Mouse (Mus musculus) midbrain, embryonic 14.5 days (tissue): ENCODE measurements around the gene Hsf4. TPM values are rescaled to one million over a fixed set of nuclear protein-coding genes. Genes with fewer than 3 reads are reported as not detected.
A peak's percentile ranks its signal among the peaks of the same experiment; 100 is the strongest.
"Not testable (repeated sequence)": the region's sequence is repeated elsewhere in the genome, so short reads cannot be mapped to it uniquely, and the experiment has no call there.

Experiments used
- ATAC-seq: fragments of 200-750 bp; cut with Nextera tagmentation; 2 replicates; pipeline ENCODE4 v1.8.0; 2017; ENCODE audit warnings: moderate number of reproducible peaks, moderate library complexity; ENCODE audit not compliant: low FRiP score, low TSS enrichment
- DNase-seq: peaks from one replicate; pipeline ENCODE4 v3.0.0-alpha.2; 2015
- H3K27ac ChIP-seq: fragments of 300-500 bp; sonication (generic); replicated peaks from 2 replicates; pipeline ENCODE4 v1.5.1; 2014; ENCODE audit warnings: mild to moderate bottlenecking, low read depth, low read length, moderate library complexity
- H3K27me3 ChIP-seq: fragments of 300-500 bp; sonication (generic); 2 replicates; pipeline ENCODE4 v1.6.1; 2014; ENCODE audit warnings: low read length, control low read depth, mixed read lengths; ENCODE audit not compliant: control insufficient read depth, insufficient read depth
- H3K36me3 ChIP-seq: fragments of 300-500 bp; sonication (generic); 2 replicates; pipeline ENCODE4 v1.6.1; 2014; ENCODE audit warnings: low read length, control low read depth; ENCODE audit not compliant: control insufficient read depth, insufficient read depth
- H3K4me1 ChIP-seq: fragments of 300-500 bp; sonication (generic); 2 replicates; pipeline ENCODE4 v1.6.1; 2014; ENCODE audit warnings: mild to moderate bottlenecking, antibody characterized with exemption, low read length, control low read depth; ENCODE audit not compliant: control insufficient read depth, insufficient read depth
- H3K4me2 ChIP-seq: fragments of 300-500 bp; sonication (generic); 2 replicates; pipeline ENCODE4 v1.6.1; 2014; ENCODE audit warnings: mild to moderate bottlenecking, low read length, moderate library complexity
- H3K4me3 ChIP-seq: fragments of 300-500 bp; sonication (generic); replicated peaks from 2 replicates; pipeline ENCODE4 v1.5.1; 2014; ENCODE audit warnings: low read depth, low read length
- H3K9ac ChIP-seq: fragments of 300-500 bp; sonication (generic); replicated peaks from 2 replicates; pipeline ENCODE4 v1.6.1; 2014; ENCODE audit warnings: mild to moderate bottlenecking, low read length, moderate library complexity
- H3K9me3 ChIP-seq: fragments of 300-500 bp; sonication (generic); 2 replicates; pipeline ENCODE4 v1.6.1; 2016; ENCODE audit warnings: low read length, control low read depth, mixed read lengths; ENCODE audit not compliant: control insufficient read depth
- WGBS: fragments of 180-500 bp; shearing (Covaris S2); extraction: QIAGEN DNeasy Blood & Tissue Kit; methylation state at CpG from one replicate; pipeline ENCODE4 v1.1.7; 2014; 5-methylcytosine and 5-hydroxymethylcytosine counted together
- polyA plus RNA-seq: library from polyadenylated mRNA; unstranded; fragments of >200 nt; fragmentation: Nextera tagmentation; extraction: Ambion mirVana; gene quantifications from 2 replicates; pipeline ENCODE4 v1.2.1, GENCODE M21; 2014

The Hsf4 gene
- polyA plus RNA-seq, 1 experiment from 2014 or later = 0.14 TPM

DNA sequence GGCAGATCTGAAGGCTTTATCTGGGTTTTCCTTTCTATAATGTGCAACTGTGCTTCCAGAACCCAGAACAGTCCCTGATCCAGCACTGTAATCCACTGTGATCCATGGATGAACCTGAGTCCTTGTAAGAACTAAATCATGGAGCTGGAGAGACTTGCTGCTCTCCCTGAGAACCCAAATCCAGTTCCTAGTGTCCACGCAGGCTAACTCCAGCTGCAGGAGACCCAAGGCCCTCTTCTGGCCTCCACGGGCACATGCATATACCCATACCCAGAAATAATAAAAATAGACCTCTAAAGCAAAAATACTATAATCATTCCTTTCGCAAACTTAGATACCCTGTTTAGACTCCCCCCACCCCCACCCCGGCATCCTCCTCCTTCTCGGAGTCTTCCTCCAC, 18.6 kb downstream of the Hsf4 start:
- Histone ChIP-seq H3K9ac (peak overlapping the region; percentile 66), H3K4me1 (peaks cover 42% of the 10 kb centered on the region), H3K27ac (peak overlapping the region; percentile 94), H3K36me3 (peaks cover 20% of the 10 kb centered on the region), H3K4me2 (peak overlapping the region; percentile 67), H3K27me3 (peaks cover 10% of the 10 kb centered on the region; the same call in 1 of the 2 replicates), H3K4me3 (peak overlapping the region; percentile 49), H3K9me3 (no peaks in the 10 kb centered on the region)
- no peak for ATAC-seq
- DNase-seq = no peak
- 87% methylated on average over 5 of the region's 5 CpGs for WGBS

DNA sequence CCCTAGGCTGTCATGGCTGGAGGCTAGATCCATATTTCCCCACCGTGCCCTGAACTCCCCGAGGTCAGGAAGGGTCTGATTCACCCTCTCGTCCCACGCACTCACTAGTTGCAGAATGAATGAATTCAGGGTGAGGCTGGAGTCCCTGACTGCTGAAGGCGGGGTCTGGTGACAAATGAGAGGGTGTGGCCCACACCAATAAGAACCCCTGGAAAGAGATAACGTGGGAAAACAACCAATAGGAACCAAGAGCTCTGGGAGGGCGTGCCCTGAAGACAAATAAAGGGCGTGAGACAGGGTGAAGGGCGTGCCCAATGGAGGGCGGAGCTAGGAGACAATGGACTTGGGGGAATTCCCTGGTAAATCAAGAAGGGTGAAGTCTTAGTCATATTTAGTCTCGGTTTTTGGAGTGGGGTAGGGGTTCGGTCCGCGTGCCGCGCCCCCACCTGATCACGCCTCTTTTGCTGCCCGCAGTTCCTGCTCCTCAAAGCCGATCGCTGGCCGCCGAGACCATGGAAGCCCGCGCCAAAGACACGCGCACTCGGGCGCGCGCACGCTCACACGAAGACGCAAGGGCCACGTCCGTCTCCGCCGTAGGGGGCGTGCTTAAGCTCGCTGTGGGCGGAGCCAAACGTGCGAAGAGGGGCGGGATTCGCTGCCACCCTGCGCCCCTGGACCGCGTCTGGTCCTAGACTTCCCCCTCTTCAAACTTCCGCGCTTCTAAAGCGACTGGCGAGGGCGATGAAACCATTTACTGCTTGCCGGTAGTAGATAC, 19.5 kb downstream of the Hsf4 start:
- H3K36me3 ChIP-seq = peaks cover 14% of the 10 kb centered on the region
- under 1% methylated on average over 53 of the region's 53 CpGs for WGBS
- peak; percentile 100 for DNase-seq
- peak overlapping the region; percentile 66 for H3K9ac ChIP-seq
- H3K4me1 ChIP-seq = peaks cover 42% of the 10 kb centered on the region
- peaks cover 10% of the 10 kb centered on the region; the same call in 1 of the 2 replicates for H3K27me3 ChIP-seq
- peak overlapping the region; percentile 94 for H3K27ac ChIP-seq
- H3K4me3 ChIP-seq = peak overlapping the region; percentile 49
- H3K9me3 ChIP-seq = no peaks in the 10 kb centered on the region
- peak; percentile 93 for ATAC-seq
- H3K4me2 ChIP-seq = peak overlapping the region; percentile 67

DNA sequence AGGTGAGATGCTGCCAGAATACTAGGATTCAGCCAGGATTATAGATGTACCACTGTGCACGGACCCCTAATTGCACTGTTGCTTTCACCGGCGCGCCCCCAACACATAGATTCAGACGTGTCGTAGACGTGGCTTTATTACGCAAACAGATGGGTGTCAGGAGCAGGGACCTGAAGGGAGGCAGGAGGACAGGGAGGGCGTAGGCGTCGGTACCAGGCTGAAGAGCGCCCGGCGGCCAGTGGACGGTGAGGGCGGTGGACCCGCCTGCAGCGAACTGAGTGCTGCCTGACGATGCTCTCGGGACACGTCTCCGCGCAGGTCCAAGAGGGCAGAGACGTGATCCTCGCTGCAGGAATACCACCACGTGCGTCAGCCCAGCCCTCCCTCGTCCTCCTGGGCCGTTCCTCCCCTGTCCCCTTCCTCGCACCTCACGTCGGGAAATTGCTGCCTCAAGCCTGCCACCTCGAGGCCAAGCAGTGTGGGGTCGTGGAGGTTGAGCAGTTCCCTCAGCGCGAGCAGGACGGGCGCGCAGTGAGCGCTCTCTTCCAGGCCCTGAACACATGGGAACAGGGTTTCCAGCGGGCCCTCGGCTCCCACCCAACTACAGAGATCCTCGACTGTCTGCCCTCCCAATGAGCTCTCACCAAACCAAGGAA, 20.3 kb downstream of the Hsf4 start, which contains the start of gene 4931428F04Rik:
4931428F04Rik (minus strand) TSS at position 60 of the 656 bp plus-strand sequence.
- DNase-seq = peak; percentile 76
- Histone ChIP-seq H3K9me3 (no peaks in the 10 kb centered on the region), H3K4me3 (peak within 1 kb of the TSS; percentile 49), H3K27ac (peak within 1 kb of the TSS; percentile 94), H3K36me3 (peaks cover 8% of the 10 kb centered on the region), H3K4me1 (peaks cover 42% of the 10 kb centered on the region), H3K9ac (peak within 1 kb of the TSS; percentile 66), H3K4me2 (peak within 1 kb of the TSS; percentile 67), H3K27me3 (peaks cover 10% of the 10 kb centered on the region; the same call in 1 of the 2 replicates)
- WGBS = 1% methylated on average over 43 of the region's 43 CpGs
- peak; percentile 43 for ATAC-seq

DNA sequence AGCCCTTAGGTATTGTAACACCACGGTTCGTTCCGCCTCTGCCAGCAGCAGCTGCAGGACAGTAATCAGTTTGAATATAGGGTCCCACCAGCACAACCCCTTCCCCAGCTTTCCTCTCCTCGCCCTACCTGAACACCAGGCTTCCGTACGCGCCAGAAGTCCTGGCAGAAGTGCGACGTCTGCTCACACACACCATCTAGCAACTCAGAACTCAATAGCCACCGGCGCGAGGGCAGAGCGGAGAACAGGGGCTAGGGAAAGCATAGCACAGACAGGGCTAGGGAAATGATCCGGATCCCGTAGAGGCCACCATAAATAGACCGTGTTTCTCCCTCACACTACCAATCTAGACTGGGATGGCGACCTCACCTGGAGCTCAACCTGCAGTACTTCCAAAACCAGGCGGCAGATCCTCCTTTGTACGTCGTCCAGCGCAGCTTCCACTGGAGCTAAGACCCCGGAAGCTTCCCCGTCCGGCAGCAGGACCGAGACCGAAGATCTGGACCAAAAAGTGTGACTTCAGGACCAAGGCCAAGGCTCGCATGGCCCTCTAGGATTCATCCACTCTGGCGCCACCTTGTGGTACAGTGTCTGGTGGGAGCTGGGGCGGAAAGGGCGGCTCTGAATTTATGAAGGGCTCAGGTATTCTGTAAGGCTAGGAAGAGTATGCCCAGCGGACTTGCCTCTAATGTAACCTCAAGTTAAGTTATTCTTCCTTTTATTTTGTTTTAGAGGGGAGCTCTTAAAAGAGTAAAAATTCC, 21.1 kb downstream of the Hsf4 start:
- H3K4me3 ChIP-seq = peak overlapping the region; percentile 49
- peak overlapping the region; percentile 7; the same call in 1 of the 2 replicates for H3K9ac ChIP-seq
- H3K9me3 ChIP-seq = no peaks in the 10 kb centered on the region
- H3K27me3 ChIP-seq = peaks cover 10% of the 10 kb centered on the region; the same call in 1 of the 2 replicates
- H3K36me3 ChIP-seq = no peaks in the 10 kb centered on the region
- H3K4me1 ChIP-seq = peaks cover 38% of the 10 kb centered on the region
- no peak overlapping the region for H3K27ac ChIP-seq
- 4% methylated on average over 31 of the region's 31 CpGs for WGBS
- ATAC-seq = no peak
- H3K4me2 ChIP-seq = peak overlapping the region; percentile 67
- peak; percentile 90 for DNase-seq

DNA sequence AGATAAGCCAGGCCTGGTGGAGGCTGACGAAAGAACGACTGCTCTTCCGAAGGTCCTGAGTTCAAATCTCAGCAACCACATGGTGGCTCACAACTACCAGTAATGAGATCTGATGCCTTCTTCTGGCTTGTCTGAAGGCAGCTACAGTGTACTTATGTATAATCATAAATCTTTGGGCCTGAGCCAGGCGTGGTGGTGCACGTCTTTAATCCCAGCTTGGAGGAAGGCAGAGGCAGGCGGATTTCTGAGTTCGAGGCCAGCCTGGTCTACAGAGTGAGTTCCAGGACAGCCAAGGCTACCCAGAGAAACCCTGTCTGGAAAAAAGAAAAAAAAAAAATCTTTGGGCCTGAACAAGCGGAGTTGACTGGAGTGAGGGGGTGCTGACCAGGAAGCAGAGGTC, 21.8 kb downstream of the Hsf4 start:
- not testable (repeated sequence) for H3K4me3 ChIP-seq, DNase-seq, H3K9me3 ChIP-seq, H3K9ac ChIP-seq, H3K4me2 ChIP-seq, H3K27me3 ChIP-seq, ATAC-seq, H3K27ac ChIP-seq, H3K36me3 ChIP-seq
- H3K4me1 ChIP-seq = peaks cover 32% of the 10 kb centered on the region
- 82% methylated on average over 8 of the region's 8 CpGs for WGBS

DNA sequence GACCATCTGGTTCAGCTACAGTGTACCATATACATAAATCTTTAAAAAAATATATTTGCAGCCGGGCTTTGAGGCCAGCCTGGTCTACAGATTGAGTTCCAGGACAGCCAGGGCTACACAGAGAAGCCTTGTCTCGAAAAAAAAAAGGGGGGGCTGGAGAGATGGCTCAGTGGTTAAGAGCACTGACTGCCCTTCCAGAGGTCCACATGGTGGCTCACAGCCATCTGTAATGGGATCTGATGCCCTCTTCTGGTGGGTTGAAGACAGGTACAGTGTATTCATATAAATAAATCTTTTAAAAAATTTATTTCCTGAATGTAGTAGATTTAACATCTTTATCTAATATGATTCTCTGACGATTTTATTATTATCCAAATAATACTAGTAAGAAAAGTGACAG, 22.2 kb downstream of the Hsf4 start:
- H3K4me3 ChIP-seq, H3K9me3 ChIP-seq, H3K27ac ChIP-seq, H3K4me2 ChIP-seq, H3K9ac ChIP-seq, DNase-seq, H3K36me3 ChIP-seq, ATAC-seq, H3K27me3 ChIP-seq: not testable (repeated sequence)
- 73% methylated on average over 3 of the region's 3 CpGs for WGBS
- peaks cover 28% of the 10 kb centered on the region for H3K4me1 ChIP-seq

DNA sequence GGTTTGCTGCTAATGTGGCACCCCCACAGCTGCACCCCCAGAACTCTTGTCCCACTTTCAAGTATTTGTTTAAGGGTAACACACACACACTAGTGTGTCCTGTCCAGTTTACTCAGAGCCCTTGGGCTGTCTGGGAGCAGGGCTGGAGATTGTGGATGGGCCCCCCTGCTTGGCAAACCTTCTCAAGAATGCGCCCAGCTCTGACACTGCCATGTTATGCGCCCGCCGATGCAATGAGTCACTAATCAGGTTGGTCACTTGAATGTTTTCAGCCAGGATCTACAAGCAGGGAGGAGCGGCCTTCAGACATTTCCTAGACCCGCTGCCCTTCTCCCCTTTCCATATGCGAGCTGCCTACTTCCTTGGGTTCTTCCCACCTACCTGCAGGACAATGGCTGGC, 22.9 kb downstream of the Hsf4 start:
- peaks cover 10% of the 10 kb centered on the region; the same call in 1 of the 2 replicates for H3K27me3 ChIP-seq
- 87% methylated on average over 7 of the region's 7 CpGs for WGBS
- DNase-seq (no peak), ATAC-seq (no peak)
- H3K36me3 ChIP-seq = no peaks in the 10 kb centered on the region
- H3K9me3 ChIP-seq = no peaks in the 10 kb centered on the region
- H3K27ac ChIP-seq = no peak overlapping the region
- H3K9ac ChIP-seq = no peak overlapping the region
- H3K4me1 ChIP-seq = peaks cover 21% of the 10 kb centered on the region
- H3K4me3 ChIP-seq = no peak overlapping the region
- H3K4me2 ChIP-seq = no peak overlapping the region

DNA sequence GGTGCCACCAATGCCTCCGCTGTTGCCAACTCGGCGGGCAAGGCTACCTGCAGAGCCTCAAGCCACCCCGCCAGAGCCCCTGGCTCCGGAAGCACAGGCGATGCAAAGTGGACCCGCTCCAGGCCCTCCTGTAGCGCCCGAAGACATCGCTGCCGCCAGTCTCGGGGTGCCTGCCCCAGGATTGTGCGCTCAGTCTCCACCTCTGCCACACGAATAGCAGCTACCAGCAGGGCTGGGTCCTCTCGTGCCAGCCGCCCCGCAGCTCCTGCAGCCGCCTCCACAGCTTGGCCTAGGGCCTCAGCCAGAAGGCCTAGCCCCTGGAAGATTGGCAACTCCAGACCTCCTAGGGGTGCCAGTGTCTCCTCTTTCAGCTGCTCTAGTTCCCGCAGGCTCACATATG, 23.8 kb downstream of the Hsf4 start:
- WGBS = 67% methylated on average over 19 of the region's 19 CpGs
- DNase-seq = no peak

More for the DNA sequence above, 23.8 kb downstream of the Hsf4 start:
- no peaks in the 10 kb centered on the region for H3K9me3 ChIP-seq
- no peak overlapping the region for H3K4me2 ChIP-seq
- no peak overlapping the region for H3K4me3 ChIP-seq
- H3K27me3 ChIP-seq = peaks cover 10% of the 10 kb centered on the region; the same call in 1 of the 2 replicates
- H3K9ac ChIP-seq = no peak overlapping the region
- peaks cover 15% of the 10 kb centered on the region for H3K4me1 ChIP-seq
- no peak for ATAC-seq
- H3K27ac ChIP-seq = no peak overlapping the region
- no peaks in the 10 kb centered on the region for H3K36me3 ChIP-seq
